Mouse (Mus musculus) cerebellum, adult 2 months (tissue): ENCODE data around the gene Mib2. TPM values are rescaled to one million over a fixed set of nuclear protein-coding genes. Genes with fewer than 3 reads are reported as not detected.
"Not testable (repeated sequence)": the region's sequence is repeated elsewhere in the genome, so short reads cannot be mapped to it uniquely, and the experiment has no call there.

Experiments
- DNase-seq, 2 experiments: peaks; one replicate each; pipeline ENCODE4 v3.0.0; 2021
- H3K27ac ChIP-seq: fragments of 200-500 bp; 2 replicates; pipeline ENCODE4 v1.5.1; 2012; ENCODE audit warnings: low read length, control low read depth, inconsistent platforms; ENCODE audit not compliant: insufficient read depth
- H3K27me3 ChIP-seq: fragments of 200-500 bp; 2 replicates; pipeline ENCODE4 v1.6.1; 2012; ENCODE audit warnings: inconsistent platforms, mild to moderate bottlenecking, low read length, moderate library complexity; ENCODE audit not compliant: control insufficient read depth, insufficient read depth
- H3K4me1 ChIP-seq: fragments of 200-500 bp; 2 replicates; pipeline ENCODE4 v1.6.1; 2011; ENCODE audit warnings: low read length; ENCODE audit not compliant: control insufficient read depth, insufficient read depth
- H3K4me3 ChIP-seq: fragments of 200-500 bp; replicated peaks from 2 replicates; pipeline ENCODE3; 2011; ENCODE audit warnings: mild to moderate bottlenecking, low read depth, low read length, control low read depth; ENCODE audit not compliant: insufficient read depth
- CTCF ChIP-seq: fragments of 200-500 bp; IDR thresholded peaks from 2 replicates; pipeline ENCODE4 v1.5.1; 2011; ENCODE audit warnings: low read depth, mild to moderate bottlenecking, control low read depth, low read length, moderate library complexity, borderline replicate concordance; ENCODE audit not compliant: insufficient read depth
- POLR2A ChIP-seq: fragments of 200-500 bp; IDR thresholded peaks from 2 replicates; pipeline ENCODE4 v1.6.1; 2011; ENCODE audit warnings: low read length, control low read depth, borderline replicate concordance; ENCODE audit not compliant: insufficient read depth
- WGBS: fragments of 180-500 bp; shearing (Covaris S2); methylation state at CpG from one replicate; pipeline ENCODE4 v1.1.7; 2018; 5-methylcytosine and 5-hydroxymethylcytosine counted together
- polyA plus RNA-seq: library from polyadenylated mRNA; depleted of rRNA; stranded (reverse); fragments of >200 nt; gene quantifications from 2 replicates; pipeline ENCODE4 v1.2.3, GENCODE M21; 2012

Mib2 gene
- polyA plus RNA-seq, 1 experiment = 146 TPM

GRCm38 (mm10) chr4:155690571-155691375 lies 21.8 kb upstream of the Mib2 start:
- peaks cover 21% of the 10 kb centered on the region for H3K4me1 ChIP-seq
- peak; percentile 96 to 99 for DNase-seq
- TF ChIP-seq POLR2A (0 out of 2 replicates have a peak, but pooled peaks have one; percentile 22), CTCF (no peak)
- no peak overlapping the region for H3K4me3 ChIP-seq
- 14% methylated on average over 12 of the region's 12 CpGs for WGBS
- H3K27ac ChIP-seq = peak overlapping the region; percentile 97
- no peaks in the 10 kb centered on the region for H3K27me3 ChIP-seq

- not testable (repeated sequence) for H3K27me3 ChIP-seq, DNase-seq, H3K27ac ChIP-seq, H3K4me3 ChIP-seq
- H3K4me1 ChIP-seq = peaks cover 16% of the 10 kb centered on the region
- WGBS = 95% methylated on average over 4 of the region's 4 CpGs
Observed at GRCm38 (mm10) chr4:155687764-155688163, 18.8 kb upstream of the Mib2 start.

GRCm38 (mm10) chr4:155683670-155684277 lies 14.8 kb upstream of the Mib2 start:
- H3K27ac ChIP-seq, DNase-seq, H3K4me1 ChIP-seq, H3K27me3 ChIP-seq, H3K4me3 ChIP-seq: not testable (repeated sequence)
- 82% methylated on average over 16 of the region's 19 CpGs for WGBS

GRCm38 (mm10) chr4:155675991-155676390 lies 7.0 kb upstream of the Mib2 start:
- 12% methylated on average over 2 of the region's 2 CpGs for WGBS
- H3K4me3 ChIP-seq = no peak overlapping the region
- DNase-seq = peak; percentile 58 to 75
- H3K27ac ChIP-seq = no peak overlapping the region
- H3K27me3 ChIP-seq = no peaks in the 10 kb centered on the region
- H3K4me1 ChIP-seq = no peaks in the 10 kb centered on the region
- TF ChIP-seq CTCF (peak; percentile 70), POLR2A (no peak)

GRCm38 (mm10) chr4:155672082-155672481 lies 3.1 kb upstream of the Mib2 start:
- Histone ChIP-seq H3K4me1 (peaks cover 2% of the 10 kb centered on the region; the same call in 1 of the 2 replicates), H3K27me3 (no peaks in the 10 kb centered on the region), H3K27ac (no peak overlapping the region), H3K4me3 (no peak overlapping the region)
- no peak for TF ChIP-seq CTCF
- TF ChIP-seq POLR2A = no peak
- DNase-seq = no peak
- 62% methylated on average over 2 of the region's 2 CpGs for WGBS

GRCm38 (mm10) chr4:155670236-155670635 lies 1.2 kb upstream of the Mib2 start:
- DNase-seq, H3K27me3 ChIP-seq, H3K4me1 ChIP-seq, H3K4me3 ChIP-seq, H3K27ac ChIP-seq: not testable (repeated sequence)
- 66% methylated on average over 4 of the region's 4 CpGs for WGBS

GRCm38 (mm10) chr4:155669598-155670075 lies 639 bp upstream of the Mib2 start:
- peaks cover 2% of the 10 kb centered on the region; the same call in 1 of the 2 replicates for H3K4me1 ChIP-seq
- no peak overlapping the region for H3K27ac ChIP-seq
- no peaks in the 10 kb centered on the region for H3K27me3 ChIP-seq
- TF ChIP-seq POLR2A = no peak
- 1% methylated on average over 8 of the region's 8 CpGs for WGBS
- H3K4me3 ChIP-seq = peak overlapping the region; percentile 100
- no peak for DNase-seq

- TF ChIP-seq POLR2A = no peak
- no peak for TF ChIP-seq CTCF
Observed at GRCm38 (mm10) chr4:155666903-155667302, 2.1 kb downstream of the Mib2 start.

More at GRCm38 (mm10) chr4:155666903-155667302, 2.1 kb downstream of the Mib2 start:
- H3K27ac ChIP-seq = no peak overlapping the region
- H3K27me3 ChIP-seq = no peaks in the 10 kb centered on the region
- no peak overlapping the region for H3K4me3 ChIP-seq
- H3K4me1 ChIP-seq = peaks cover 2% of the 10 kb centered on the region; the same call in 1 of the 2 replicates
- no peak for DNase-seq
